Mouse (Mus musculus): ENCODE measurements at regions not wholly inside any gene's neighbourhood (a gene's known extent, or its start where the extent isn't known, plus 50 kb on each side); places are given as distances from the start of the nearest gene placed in this dataset.

DNA sequence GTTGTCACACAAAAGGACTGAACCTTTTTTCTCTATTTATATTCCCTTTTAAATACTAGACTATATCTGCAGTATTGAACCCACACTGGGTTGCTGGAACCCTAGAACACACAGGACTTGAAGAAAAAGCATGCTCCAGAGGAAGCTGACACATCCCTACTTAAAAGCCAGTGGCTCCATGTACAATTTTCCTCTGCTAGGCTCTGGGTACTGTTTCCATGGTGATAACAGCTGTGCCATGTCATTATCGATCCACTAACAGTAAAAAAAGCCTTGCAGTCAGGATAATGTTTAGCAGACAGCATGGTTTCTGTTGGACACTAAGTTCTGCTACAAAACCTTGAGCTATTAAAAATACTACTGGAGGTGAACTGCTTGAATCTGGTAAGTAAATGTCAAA is 50.6 kb upstream of the Dock11 start:
- TF ChIP-seq CTCF (IDR thresholded peaks at IDR 0.05; ENCODE audit: low read depth) (no peak), EP300 (IDR thresholded peaks at IDR 0.05; ENCODE audit: low read depth) (no peak)

Data from heart, postnatal 0 days (tissue).